Comparison of ENCODE assay signal across 8 mouse cellular contexts in genomic region chr4:132652842-132653241, GRCm38 (mm10). TPM values are rescaled to one million over a fixed set of nuclear protein-coding genes. Genes with fewer than 3 reads are reported as not detected.
DNase-seq lines count a peak whose midpoint lies in the region; ATAC-seq and TF ChIP-seq lines count a peak whose summit lies in the region.

No protein-coding gene starts in this region.

- no peak overlapping the region for H3K27ac ChIP-seq in kidney, embryonic 14.5 days (ENCODE audit: low read depth, low read length)
- no peak overlapping the region for H3K27ac ChIP-seq in stomach, postnatal 0 days (replicated peaks)
- no peak overlapping the region for H3K27ac ChIP-seq in forebrain, embryonic 15.5 days (replicated peaks)

- peak; percentile 11 for DNase-seq in kidney, adult 18-20 months
- DNase-seq in MN1 (ENCODE audit: low spot score): peak; percentile 66
- DNase-seq in gastrocnemius, adult 18-20 months (ENCODE audit: low spot score): peak; percentile 46
- DNase-seq in kidney, postnatal 14 days: peak; percentile 51
- peak; percentile 27 for DNase-seq in stomach, postnatal 0 days (ENCODE audit: low spot score)
- DNase-seq in spleen, adult 12 weeks (ENCODE audit: low spot score): no peak

- no peaks in the 10 kb centered on the region for H3K4me1 ChIP-seq in kidney, embryonic 14.5 days (ENCODE audit: control insufficient read depth, insufficient read depth, low read length)
- no peaks in the 10 kb centered on the region for H3K4me1 ChIP-seq in stomach, postnatal 0 days (replicated peaks; ENCODE audit: control insufficient read depth, insufficient read depth)
- H3K4me1 ChIP-seq in forebrain, embryonic 15.5 days: peaks cover 10% of the 10 kb centered on the region

- H3K4me2 ChIP-seq in kidney, embryonic 14.5 days (replicated peaks; ENCODE audit: low read depth, low read length): no peak overlapping the region
- no peak overlapping the region for H3K4me2 ChIP-seq in stomach, postnatal 0 days (replicated peaks; ENCODE audit: low read depth)
- H3K4me2 ChIP-seq in forebrain, embryonic 15.5 days (replicated peaks): no peak overlapping the region

- no peak for TF ChIP-seq CTCF in stomach, postnatal 0 days (IDR thresholded peaks at IDR 0.05; ENCODE audit: low read depth)

- H3K9me3 ChIP-seq in kidney, embryonic 14.5 days (ENCODE audit: control insufficient read depth, low read length): no peaks in the 10 kb centered on the region
- no peaks in the 10 kb centered on the region for H3K9me3 ChIP-seq in stomach, postnatal 0 days (ENCODE audit: control insufficient read depth, low read length)
- no peaks in the 10 kb centered on the region for H3K9me3 ChIP-seq in forebrain, embryonic 15.5 days

- no peak overlapping the region for H3K9ac ChIP-seq in kidney, embryonic 14.5 days (ENCODE audit: low read depth, low read length)
- no peak overlapping the region for H3K9ac ChIP-seq in stomach, postnatal 0 days (ENCODE audit: low read length)
- no peak overlapping the region for H3K9ac ChIP-seq in forebrain, embryonic 15.5 days (replicated peaks)

- H3K36me3 ChIP-seq in kidney, embryonic 14.5 days (ENCODE audit: control insufficient read depth, insufficient read depth, low read length): peaks cover 6% of the 10 kb centered on the region; the same call in 1 of the 2 replicates
- no peaks in the 10 kb centered on the region for H3K36me3 ChIP-seq in stomach, postnatal 0 days (ENCODE audit: control insufficient read depth, insufficient read depth, low read length)
- H3K36me3 ChIP-seq in forebrain, embryonic 15.5 days: peaks cover 4% of the 10 kb centered on the region; the same call in 1 of the 2 replicates

- H3K4me3 ChIP-seq in kidney, embryonic 14.5 days (ENCODE audit: low read length): no peak overlapping the region
- no peak overlapping the region for H3K4me3 ChIP-seq in stomach, postnatal 0 days (ENCODE audit: low read depth, low read length)
- no peak overlapping the region for H3K4me3 ChIP-seq in forebrain, embryonic 15.5 days

- H3K27me3 ChIP-seq in kidney, embryonic 14.5 days (ENCODE audit: control insufficient read depth, insufficient read depth, low read length): no peaks in the 10 kb centered on the region
- no peaks in the 10 kb centered on the region for H3K27me3 ChIP-seq in stomach, postnatal 0 days (ENCODE audit: control insufficient read depth, insufficient read depth, low read length)
- H3K27me3 ChIP-seq in forebrain, embryonic 15.5 days: no peaks in the 10 kb centered on the region

- 52% methylated on average over 4 of the region's 4 CpGs for WGBS in kidney, embryonic 14.5 days
- 12% methylated on average over 4 of the region's 4 CpGs for WGBS in stomach, postnatal 0 days
- WGBS in forebrain, embryonic 15.5 days: 33% methylated on average over 4 of the region's 4 CpGs

- TF ChIP-seq EP300 in stomach, postnatal 0 days (optimal IDR thresholded peaks at IDR 0.05): no peak

- no peak for ATAC-seq in kidney, embryonic 14.5 days (ENCODE audit: low FRiP score, low TSS enrichment)
- peak; percentile 71; the same call in 1 of the 2 replicates for ATAC-seq in stomach, postnatal 0 days (ENCODE audit: low FRiP score, low TSS enrichment)
- no peak for ATAC-seq in forebrain, embryonic 15.5 days (replicated peaks)

RNA-seq across cellular contexts. Expression of gene Eya3, which starts 14.1 kb away (rescaled TPM):
- polyA plus RNA-seq in kidney, embryonic 14.5 days (2014; fragmentation: Nextera tagmentation; extraction: Ambion mirVana): 24.8 and 35.0 TPM in 2 replicates
- 10 to 100 TPM; 11.7 to 13.4 TPM for total RNA-seq in gastrocnemius, adult 18-20 months (2021)
- polyA plus RNA-seq in stomach, postnatal 0 days (2015; fragmentation: Nextera tagmentation; extraction: Ambion mirVana): 9.9 and 10.4 TPM in 2 replicates
- polyA plus RNA-seq in forebrain, embryonic 15.5 days (2015; fragmentation: Nextera tagmentation; extraction: Ambion mirVana): 17.8 and 19.7 TPM in 2 replicates
